Mouse (Mus musculus): ENCODE data around the gene Tmem72. TPM values are rescaled to one million over a fixed set of nuclear protein-coding genes. Genes with fewer than 3 reads are reported as not detected.

Tmem72 gene
- 0.08 and 0.09 TPM in 2 replicates for polyA plus RNA-seq (2015; fragmentation: Nextera tagmentation; extraction: Ambion mirVana)

DNA sequence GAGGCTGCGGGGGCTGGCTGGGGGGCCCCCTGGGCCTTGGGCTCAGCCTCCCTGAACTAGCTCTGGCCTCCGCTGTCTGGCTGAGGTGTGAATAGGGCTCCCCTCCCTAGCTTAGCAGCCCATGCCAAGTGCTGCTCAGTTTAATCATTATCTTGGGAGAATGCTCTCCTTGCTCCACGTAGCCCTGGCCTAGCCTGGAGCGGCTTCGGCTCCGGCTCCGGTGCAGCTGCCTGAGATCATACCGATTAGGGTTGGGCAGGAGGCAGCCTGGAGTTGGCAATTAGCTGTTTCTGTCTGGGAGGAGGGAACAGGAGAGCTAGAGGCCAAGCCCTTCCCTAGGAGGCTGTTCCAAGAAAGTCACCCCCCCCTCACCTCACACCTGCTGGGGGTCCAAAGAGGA, at the start of gene Tmem72:
Gene Tmem72, minus strand, starts transcription at position 248 of the 400 bp plus-strand sequence.
- no peak within 1 kb of the TSS for H3K9ac ChIP-seq
- ATAC-seq (ENCODE audit: low FRiP score, low read depth), result no peak
- 44% methylated on average over 8 of the region's 8 CpGs for WGBS
- H3K9me3 ChIP-seq, result no peaks in the 10 kb centered on the region
- peaks cover 7% of the 10 kb centered on the region for H3K4me1 ChIP-seq
- H3K4me2 ChIP-seq (replicated peaks), result no peak within 1 kb of the TSS
- H3K27me3 ChIP-seq, result no peaks in the 10 kb centered on the region
- no peak within 1 kb of the TSS for H3K27ac ChIP-seq
- H3K36me3 ChIP-seq, result no peaks in the 10 kb centered on the region
- no peak within 1 kb of the TSS for H3K4me3 ChIP-seq

GRCm38 (mm10) chr6:116764524-116764923, 47.8 kb upstream of the Tmem72 start:
- no peak overlapping the region for H3K4me3 ChIP-seq
- 84% methylated on average over 4 of the region's 4 CpGs for WGBS
- H3K27ac ChIP-seq, result no peak overlapping the region
- no peaks in the 10 kb centered on the region for H3K36me3 ChIP-seq
- no peak for ATAC-seq (ENCODE audit: low FRiP score, low read depth)
- no peaks in the 10 kb centered on the region; the same call in 1 of the 2 replicates for H3K4me1 ChIP-seq
- H3K9ac ChIP-seq, result no peak overlapping the region
- H3K27me3 ChIP-seq, result 0 out of 2 replicates have a peak, but pooled peaks cover 10% of the 10 kb centered on the region
- no peaks in the 10 kb centered on the region for H3K9me3 ChIP-seq
- H3K4me2 ChIP-seq (replicated peaks), result no peak overlapping the region

GRCm38 (mm10) chr6:116762333-116762732, 45.6 kb upstream of the Tmem72 start:
- Histone ChIP-seq H3K9ac (no peak overlapping the region), H3K27ac (no peak overlapping the region), H3K9me3 (no peaks in the 10 kb centered on the region), H3K4me3 (no peak overlapping the region), H3K4me1 (no peaks in the 10 kb centered on the region), H3K36me3 (no peaks in the 10 kb centered on the region), H3K27me3 (0 out of 2 replicates have a peak, but pooled peaks cover 2% of the 10 kb centered on the region), H3K4me2 (replicated peaks) (no peak overlapping the region)
- WGBS, result 64% methylated on average over 3 of the region's 3 CpGs
- ATAC-seq (ENCODE audit: low FRiP score, low read depth), result no peak

GRCm38 (mm10) chr6:116760181-116760580, 43.5 kb upstream of the Tmem72 start:
- no peak for ATAC-seq (ENCODE audit: low FRiP score, low read depth)
- Histone ChIP-seq H3K4me1 (no peaks in the 10 kb centered on the region), H3K4me2 (replicated peaks) (no peak overlapping the region), H3K4me3 (no peak overlapping the region), H3K9me3 (no peaks in the 10 kb centered on the region), H3K36me3 (no peaks in the 10 kb centered on the region), H3K27me3 (no peaks in the 10 kb centered on the region), H3K9ac (no peak overlapping the region), H3K27ac (no peak overlapping the region)
- WGBS, result 76% methylated on average over 6 of the region's 6 CpGs

- H3K4me2 ChIP-seq (replicated peaks), result no peak overlapping the region
- no peaks in the 10 kb centered on the region for H3K27me3 ChIP-seq
- H3K4me1 ChIP-seq, result no peaks in the 10 kb centered on the region
- no peak overlapping the region for H3K27ac ChIP-seq
- no peaks in the 10 kb centered on the region for H3K9me3 ChIP-seq
- no peak for ATAC-seq (ENCODE audit: low FRiP score, low read depth)
- H3K4me3 ChIP-seq, result no peak overlapping the region
- no peak overlapping the region for H3K9ac ChIP-seq
- 80% methylated on average over 3 of the region's 3 CpGs for WGBS
- no peaks in the 10 kb centered on the region for H3K36me3 ChIP-seq
Observed at GRCm38 (mm10) chr6:116756364-116756763, 39.7 kb upstream of the Tmem72 start.

DNA sequence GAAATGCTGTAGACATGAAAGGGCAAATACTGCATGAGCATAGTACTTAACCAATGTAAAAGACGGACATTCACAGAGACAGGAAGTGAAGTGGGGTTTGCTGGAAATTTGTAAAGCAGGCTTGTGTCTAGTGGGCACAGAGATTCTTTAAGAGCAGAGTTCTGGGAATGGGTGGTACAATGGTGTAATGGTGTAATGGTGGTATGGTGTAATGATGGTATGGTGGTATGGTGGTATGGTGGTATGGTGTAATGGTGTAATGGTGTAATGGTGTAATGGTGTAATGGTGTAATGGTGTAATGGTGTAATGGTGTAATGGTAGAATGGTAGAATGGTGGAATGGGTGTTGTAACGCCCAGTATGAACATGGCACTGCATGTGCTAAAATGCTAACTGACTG, 21.3 kb upstream of the Tmem72 start:
- no peak overlapping the region for H3K27ac ChIP-seq
- no peak overlapping the region for H3K4me3 ChIP-seq
- no peaks in the 10 kb centered on the region for H3K4me1 ChIP-seq
- no peak overlapping the region for H3K4me2 ChIP-seq (replicated peaks)
- ATAC-seq (ENCODE audit: low FRiP score, low read depth), result no peak
- no peaks in the 10 kb centered on the region for H3K27me3 ChIP-seq
- no peak overlapping the region for H3K9ac ChIP-seq
- 71% methylated on average over 2 of the region's 2 CpGs for WGBS
- H3K36me3 ChIP-seq, result no peaks in the 10 kb centered on the region
- no peaks in the 10 kb centered on the region for H3K9me3 ChIP-seq

GRCm38 (mm10) chr6:116735361-116735760, 18.6 kb upstream of the Tmem72 start:
- Histone ChIP-seq H3K27me3 (no peaks in the 10 kb centered on the region), H3K36me3 (no peaks in the 10 kb centered on the region), H3K9ac (no peak overlapping the region), H3K4me3 (no peak overlapping the region), H3K4me1 (no peaks in the 10 kb centered on the region), H3K27ac (no peak overlapping the region), H3K4me2 (replicated peaks) (no peak overlapping the region), H3K9me3 (no peaks in the 10 kb centered on the region)
- 76% methylated on average over 5 of the region's 5 CpGs for WGBS
- ATAC-seq (ENCODE audit: low FRiP score, low read depth), result no peak

- WGBS, result 79% methylated on average over 4 of the region's 4 CpGs
- ATAC-seq (ENCODE audit: low FRiP score, low read depth), result no peak
- H3K4me1 ChIP-seq, result no peaks in the 10 kb centered on the region
- H3K4me3 ChIP-seq, result no peak overlapping the region
- H3K9me3 ChIP-seq, result no peaks in the 10 kb centered on the region
- no peak overlapping the region for H3K9ac ChIP-seq
- H3K36me3 ChIP-seq, result no peaks in the 10 kb centered on the region
- H3K4me2 ChIP-seq (replicated peaks), result no peak overlapping the region
- no peak overlapping the region for H3K27ac ChIP-seq
- no peaks in the 10 kb centered on the region for H3K27me3 ChIP-seq
Observed at GRCm38 (mm10) chr6:116733577-116733976, 16.9 kb upstream of the Tmem72 start.

DNA sequence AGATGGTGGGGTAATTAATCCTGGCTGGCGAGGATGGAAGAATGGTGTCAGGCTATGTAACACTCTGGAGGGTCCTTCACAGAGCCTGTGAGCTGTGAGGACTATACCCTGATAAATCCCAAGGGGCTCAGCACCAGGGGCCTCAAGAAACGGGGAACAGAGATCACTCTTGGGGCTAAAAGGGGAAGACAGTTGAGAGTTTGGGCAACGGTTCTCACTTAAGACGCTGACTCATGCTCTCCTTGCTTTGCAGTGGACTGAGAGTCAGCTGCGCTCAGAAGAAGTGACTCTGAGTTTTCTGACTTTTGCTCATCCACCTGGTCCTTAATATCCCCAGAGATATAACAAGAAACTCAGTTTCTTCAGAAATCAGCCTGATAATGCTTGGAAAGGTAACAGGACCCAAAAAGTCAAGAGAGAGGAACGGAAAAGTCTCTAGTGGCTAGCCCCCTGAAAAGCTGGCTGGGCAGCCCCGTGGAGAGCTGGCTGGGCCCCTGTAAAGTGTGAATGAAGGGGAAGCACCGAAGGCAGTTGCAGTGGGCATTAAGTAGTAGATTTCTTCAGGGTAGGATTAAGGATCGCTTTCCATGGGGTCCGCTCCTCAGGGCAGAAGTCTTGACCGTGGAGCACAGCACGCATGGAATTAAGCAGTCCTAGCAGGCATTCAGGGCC, 7.9 kb upstream of the Tmem72 start:
- Histone ChIP-seq H3K9me3 (no peaks in the 10 kb centered on the region), H3K9ac (no peak overlapping the region), H3K4me2 (replicated peaks) (no peak overlapping the region), H3K36me3 (no peaks in the 10 kb centered on the region), H3K4me1 (no peaks in the 10 kb centered on the region), H3K27me3 (no peaks in the 10 kb centered on the region), H3K4me3 (no peak overlapping the region), H3K27ac (no peak overlapping the region)
- no peak for ATAC-seq (ENCODE audit: low FRiP score, low read depth)
- 77% methylated on average over 12 of the region's 12 CpGs for WGBS

- Histone ChIP-seq H3K4me1 (peaks cover 7% of the 10 kb centered on the region), H3K36me3 (no peaks in the 10 kb centered on the region), H3K9me3 (no peaks in the 10 kb centered on the region), H3K27ac (no peak overlapping the region), H3K27me3 (no peaks in the 10 kb centered on the region), H3K4me3 (no peak overlapping the region), H3K9ac (no peak overlapping the region), H3K4me2 (replicated peaks) (no peak overlapping the region)
- no peak for ATAC-seq (ENCODE audit: low FRiP score, low read depth)
- WGBS, result 78% methylated on average over 4 of the region's 4 CpGs
Observed at GRCm38 (mm10) chr6:116718920-116719319, 2.2 kb upstream of the Tmem72 start.

- Histone ChIP-seq H3K9ac (no peak overlapping the region), H3K36me3 (no peaks in the 10 kb centered on the region), H3K9me3 (no peaks in the 10 kb centered on the region), H3K4me1 (peaks cover 7% of the 10 kb centered on the region), H3K27ac (no peak overlapping the region), H3K27me3 (no peaks in the 10 kb centered on the region), H3K4me3 (no peak overlapping the region), H3K4me2 (replicated peaks) (no peak overlapping the region)
- 82% methylated on average over 4 of the region's 4 CpGs for WGBS
- no peak for ATAC-seq (ENCODE audit: low FRiP score, low read depth)
Observed at GRCm38 (mm10) chr6:116718361-116718760, 1.6 kb upstream of the Tmem72 start.

- no peak overlapping the region for H3K27ac ChIP-seq
- H3K9me3 ChIP-seq, result no peaks in the 10 kb centered on the region
- no peak for ATAC-seq (ENCODE audit: low FRiP score, low read depth)
- H3K9ac ChIP-seq, result no peak overlapping the region
- H3K4me3 ChIP-seq, result no peak overlapping the region
- H3K36me3 ChIP-seq, result no peaks in the 10 kb centered on the region
- H3K4me2 ChIP-seq (replicated peaks), result no peak overlapping the region
- H3K4me1 ChIP-seq, result peaks cover 7% of the 10 kb centered on the region
- H3K27me3 ChIP-seq, result no peaks in the 10 kb centered on the region
- WGBS, result 92% methylated on average over 7 of the region's 7 CpGs
Observed at GRCm38 (mm10) chr6:116717851-116718250, 1.1 kb upstream of the Tmem72 start.

GRCm38 (mm10) chr6:116715166-116715565, 1.5 kb downstream of the Tmem72 start:
- Histone ChIP-seq H3K36me3 (no peaks in the 10 kb centered on the region), H3K4me3 (no peak overlapping the region), H3K9ac (no peak overlapping the region), H3K9me3 (no peaks in the 10 kb centered on the region), H3K27ac (no peak overlapping the region), H3K4me2 (replicated peaks) (no peak overlapping the region), H3K27me3 (no peaks in the 10 kb centered on the region), H3K4me1 (peaks cover 7% of the 10 kb centered on the region)
- WGBS, result 77% methylated on average over 2 of the region's 2 CpGs
- ATAC-seq (ENCODE audit: low FRiP score, low read depth), result no peak

Measured in limb, embryonic 13.5 days (tissue).